Mouse (Mus musculus) adrenal gland, adult 2 months (tissue): ENCODE results near the gene Ankrd6. TPM values are rescaled to one million over a fixed set of nuclear protein-coding genes. Genes with fewer than 3 reads are reported as not detected.
"Not testable (repeated sequence)": the region's sequence is repeated elsewhere in the genome, so short reads cannot be mapped to it uniquely, and the experiment has no call there.

Source experiments
- DNase-seq: peaks from one replicate; pipeline ENCODE4 v3.0.0; 2021
- long read RNA-seq: library from polyadenylated mRNA; stranded (forward); transcript quantifications from one replicate; pipeline ENCODE4 v2.0.0, GENCODE M21; 2021
- polyA plus RNA-seq: library from polyadenylated mRNA; depleted of rRNA; stranded (reverse); fragments of >200 nt; gene quantifications from 2 replicates; pipeline ENCODE4 v1.2.3, GENCODE M21; 2012; rRNA removed
- total RNA-seq, 2 experiments: library from RNA; stranded (reverse); gene quantifications; 2 replicates each; pipeline ENCODE4 v1.2.3; 2021

Ankrd6 gene
- total RNA-seq (1 to 10 TPM; 2.2 to 4.6 TPM), polyA plus RNA-seq (0.56 and 0.75 TPM in 2 replicates)
- long read RNA-seq, partial matches to known transcripts, result 0 of 1 reads
- long read RNA-seq, other reads (novel, unspliced or antisense), result 1 of 1 reads

DNA sequence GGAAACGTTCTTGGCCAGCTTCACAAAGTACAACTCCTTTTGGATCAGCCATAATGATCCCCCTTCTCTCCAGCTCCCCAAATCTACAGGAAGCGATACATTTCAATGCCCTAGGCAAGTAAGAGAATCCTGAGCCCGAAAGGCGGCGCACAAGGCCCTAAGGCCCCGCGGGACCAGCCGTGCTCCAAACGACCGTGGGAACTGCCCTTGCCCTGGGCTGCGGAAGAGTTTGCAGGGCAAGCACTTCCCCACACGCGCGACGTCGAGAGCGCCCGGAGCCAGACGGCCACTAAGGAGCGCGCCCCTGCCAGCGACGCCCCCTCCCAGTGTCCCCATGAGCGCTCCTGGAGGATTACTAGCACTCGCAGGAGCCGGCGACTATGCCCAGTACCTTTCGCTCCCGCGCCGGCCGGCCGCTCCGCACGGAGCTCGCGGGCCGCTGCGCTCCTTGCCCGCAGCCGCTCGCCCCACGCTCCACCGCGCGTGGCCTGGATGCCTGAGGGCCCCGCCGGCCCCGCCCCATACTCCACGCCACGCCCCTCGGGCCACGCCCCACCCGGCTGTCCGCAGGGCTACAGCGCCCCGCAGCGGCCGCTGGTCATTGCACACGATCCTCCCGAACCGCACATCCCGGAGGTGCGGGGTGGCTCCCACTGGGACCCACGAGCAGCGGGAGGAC lies at the start of gene Ankrd6:
Ankrd6 (minus strand) TSS at position 486 of the 679 bp plus-strand sequence.
- DNase-seq, result peak; percentile 83

DNA sequence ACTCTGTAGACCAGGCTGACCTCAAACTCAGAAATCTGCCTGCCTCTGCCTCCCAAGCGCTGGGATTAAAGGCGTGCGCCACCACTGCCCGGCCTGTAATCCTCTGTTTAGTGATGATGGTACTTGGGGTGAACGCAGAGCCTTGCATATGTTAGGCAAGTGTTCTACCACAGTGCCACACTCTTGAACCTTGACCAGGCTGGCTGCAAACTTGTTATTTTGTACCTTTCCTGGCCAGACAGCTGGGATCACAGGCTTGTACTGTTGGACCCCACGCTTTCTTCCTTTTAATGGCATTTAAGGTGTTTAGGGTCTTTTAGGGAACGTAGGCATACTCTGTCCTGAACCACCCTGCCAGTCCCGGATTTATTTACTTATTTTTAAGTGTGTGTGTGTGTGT lies 48.4 kb upstream of the Ankrd6 start:
- DNase-seq, result no peak

DNA sequence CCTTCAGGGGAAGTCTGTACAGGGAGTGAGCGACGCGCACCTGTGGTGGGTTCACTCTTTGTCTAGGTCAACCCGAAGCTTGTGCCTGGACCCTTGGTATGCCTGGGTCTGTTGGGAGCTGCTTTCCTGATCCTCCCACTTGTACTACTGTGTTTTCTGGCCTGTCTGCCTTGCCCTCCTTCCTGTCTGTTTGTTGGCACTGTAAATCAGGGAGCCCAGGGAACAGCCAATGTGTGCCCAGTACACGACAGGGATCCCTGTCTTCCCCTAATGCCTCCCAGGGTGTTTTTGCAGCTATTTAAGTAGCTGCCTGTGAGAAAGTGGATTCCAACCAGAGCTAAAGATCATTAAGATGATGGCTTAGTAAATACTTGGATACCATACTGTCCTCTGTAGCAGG lies 46.9 kb upstream of the Ankrd6 start:
- DNase-seq, result no peak

DNA sequence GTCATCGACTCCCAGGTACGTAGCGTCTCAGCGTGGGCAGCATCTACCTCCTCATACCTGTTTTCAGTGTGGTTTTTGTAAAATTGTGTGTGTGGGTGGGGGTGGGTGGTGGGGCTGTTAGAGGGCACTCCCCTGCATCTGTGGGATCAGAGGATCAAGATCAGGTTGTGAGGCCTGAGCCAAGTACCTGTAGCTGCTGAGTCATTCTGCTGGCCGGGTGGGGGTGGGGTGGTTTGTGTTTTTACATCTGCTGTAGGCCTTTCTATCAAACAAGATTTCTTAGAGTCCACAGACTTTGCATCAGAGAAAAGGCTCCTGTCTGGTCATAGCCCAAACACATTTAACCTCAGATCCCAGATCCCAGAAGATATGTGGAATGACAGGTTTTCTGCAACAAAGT lies 45.4 kb upstream of the Ankrd6 start:
- no peak for DNase-seq

DNA sequence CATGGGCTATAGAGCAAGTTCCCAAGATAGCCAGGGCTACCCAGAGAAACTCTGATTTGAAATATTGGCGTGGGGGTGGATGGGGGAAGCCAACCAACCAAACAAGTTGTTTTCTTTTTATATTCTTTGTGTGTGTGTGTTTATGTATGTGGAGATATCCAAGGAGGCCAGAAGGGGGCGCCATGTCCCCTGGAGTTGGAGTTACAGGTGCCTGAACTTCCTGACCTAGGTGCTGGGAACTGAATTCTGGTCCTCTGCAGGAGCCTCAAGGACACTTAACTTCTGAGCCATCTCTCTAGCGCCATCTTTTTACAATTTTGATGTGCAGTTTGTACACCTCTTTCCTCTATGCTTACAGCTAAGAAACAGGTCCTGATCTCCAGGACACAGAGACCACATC lies 43.5 kb upstream of the Ankrd6 start:
- DNase-seq, result no peak

DNA sequence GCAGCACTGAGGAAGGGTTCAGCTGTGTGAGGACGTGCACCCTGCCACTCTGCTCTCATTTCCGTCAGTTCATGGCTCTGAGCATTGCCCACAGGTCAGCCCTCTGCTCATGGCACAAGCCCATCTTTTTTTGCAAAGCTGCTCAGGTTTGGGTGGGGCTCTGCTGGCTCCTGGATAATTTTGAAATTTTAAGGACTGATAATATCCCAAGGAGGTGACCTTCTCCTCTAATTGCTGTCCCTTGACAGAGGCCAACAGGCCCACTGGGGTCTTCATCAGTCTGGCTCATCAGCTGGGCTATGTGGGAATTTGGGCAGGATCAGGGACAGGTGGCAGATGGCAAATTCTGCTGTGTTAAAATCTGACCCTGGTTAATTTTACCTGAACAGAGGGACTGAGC lies 38.7 kb upstream of the Ankrd6 start:
- DNase-seq, result no peak

DNA sequence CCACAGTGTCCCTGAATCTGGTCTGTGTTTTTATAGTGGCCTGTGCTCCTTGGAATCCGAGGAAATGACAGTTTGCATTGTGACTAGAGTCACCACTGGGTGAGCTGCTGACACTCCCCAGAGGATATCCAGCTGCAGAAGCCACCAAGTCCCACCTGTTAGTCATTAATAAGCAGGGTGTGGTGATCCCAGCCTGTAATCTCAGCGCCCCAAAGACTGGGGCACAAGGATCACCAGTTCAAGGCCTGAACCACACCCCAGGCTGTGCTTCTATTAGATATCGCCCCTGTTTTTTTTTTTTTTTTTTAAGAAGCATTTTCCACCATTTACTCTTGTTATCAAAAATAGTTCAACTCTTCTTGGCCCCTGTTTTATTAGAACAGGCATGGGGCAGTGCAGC lies 36.4 kb upstream of the Ankrd6 start:
- no peak for DNase-seq

DNA sequence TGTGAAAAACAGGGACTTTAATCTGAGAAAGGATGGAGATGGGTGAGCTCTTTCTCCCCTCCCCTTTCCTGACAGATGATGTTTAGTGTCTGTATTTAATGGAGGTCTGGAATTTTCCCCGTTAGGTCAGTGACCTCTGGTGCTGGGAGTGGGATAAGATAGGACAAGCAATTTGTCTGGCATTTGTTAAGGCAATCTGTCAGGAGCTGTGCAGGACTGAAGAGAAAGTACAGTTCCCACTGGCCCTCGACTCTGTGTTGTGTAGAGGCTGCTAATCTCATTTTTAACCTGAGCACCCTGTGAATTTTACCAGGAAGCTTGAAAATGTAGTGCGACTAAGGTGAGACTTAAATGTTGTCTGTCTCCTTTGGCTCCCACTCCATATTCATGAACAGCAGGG lies 35.0 kb upstream of the Ankrd6 start:
- DNase-seq, result no peak

DNA sequence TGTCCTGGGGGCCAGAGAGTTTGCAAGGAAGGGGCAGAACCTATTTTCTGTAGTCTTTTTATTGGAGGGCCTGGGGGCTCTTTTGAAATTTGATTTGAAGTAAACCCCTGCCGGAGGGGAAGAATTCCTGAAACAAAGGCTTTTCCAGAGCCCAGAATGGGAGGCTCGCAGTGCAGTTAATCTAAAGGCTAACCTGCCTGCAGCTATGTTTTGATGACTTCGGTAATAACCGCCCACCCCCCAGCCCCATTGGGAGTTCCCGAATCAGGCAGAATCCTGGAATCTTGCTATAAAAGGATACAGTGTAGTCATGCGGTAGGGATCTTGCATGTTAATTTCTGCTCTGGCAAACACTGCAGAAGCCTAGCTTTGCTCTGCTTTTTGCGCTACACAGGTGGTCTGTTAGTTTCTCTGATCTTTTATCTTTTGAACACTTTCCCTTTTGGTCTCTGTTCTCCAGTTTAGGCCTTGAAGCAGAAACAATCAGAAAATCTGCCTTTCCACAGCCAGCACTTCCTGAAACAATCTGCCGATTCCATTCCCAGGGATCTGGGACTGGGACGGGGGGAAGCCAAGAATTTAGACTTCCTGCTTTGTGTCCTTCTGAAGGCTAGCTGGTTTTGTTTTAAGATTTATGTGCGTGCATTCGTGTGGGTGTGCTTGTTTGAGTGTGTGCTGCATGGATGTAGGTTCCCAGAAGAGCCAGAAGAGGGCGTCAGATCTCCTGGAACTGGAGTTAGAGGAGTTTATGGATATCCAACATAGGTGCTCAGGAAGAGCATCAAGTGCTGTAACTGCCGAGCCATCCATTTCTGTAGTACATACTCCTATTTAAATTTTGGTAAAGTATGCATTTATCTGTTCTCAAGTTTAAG lies 34.4 kb upstream of the Ankrd6 start:
- DNase-seq, result no peak

DNA sequence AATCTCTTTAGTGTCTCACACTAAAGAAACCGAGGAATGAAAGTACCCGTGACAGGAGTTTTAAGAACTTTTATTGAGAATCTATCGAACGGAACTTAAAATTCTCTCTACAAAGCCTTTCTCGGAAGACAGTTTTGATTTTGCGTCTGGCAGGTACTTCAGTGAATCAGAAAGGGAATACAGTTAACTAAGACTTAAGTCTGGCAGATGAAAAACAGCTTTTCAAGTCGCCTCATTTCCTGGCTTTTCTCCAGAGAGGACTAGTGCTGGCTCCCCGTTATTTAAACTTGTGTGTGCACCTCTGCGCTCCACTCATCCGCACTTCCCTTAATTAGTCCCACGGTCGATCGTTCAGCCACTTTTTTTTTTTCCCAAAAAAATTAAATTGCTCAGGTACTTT lies 33.6 kb upstream of the Ankrd6 start:
- peak; percentile 12 for DNase-seq

DNA sequence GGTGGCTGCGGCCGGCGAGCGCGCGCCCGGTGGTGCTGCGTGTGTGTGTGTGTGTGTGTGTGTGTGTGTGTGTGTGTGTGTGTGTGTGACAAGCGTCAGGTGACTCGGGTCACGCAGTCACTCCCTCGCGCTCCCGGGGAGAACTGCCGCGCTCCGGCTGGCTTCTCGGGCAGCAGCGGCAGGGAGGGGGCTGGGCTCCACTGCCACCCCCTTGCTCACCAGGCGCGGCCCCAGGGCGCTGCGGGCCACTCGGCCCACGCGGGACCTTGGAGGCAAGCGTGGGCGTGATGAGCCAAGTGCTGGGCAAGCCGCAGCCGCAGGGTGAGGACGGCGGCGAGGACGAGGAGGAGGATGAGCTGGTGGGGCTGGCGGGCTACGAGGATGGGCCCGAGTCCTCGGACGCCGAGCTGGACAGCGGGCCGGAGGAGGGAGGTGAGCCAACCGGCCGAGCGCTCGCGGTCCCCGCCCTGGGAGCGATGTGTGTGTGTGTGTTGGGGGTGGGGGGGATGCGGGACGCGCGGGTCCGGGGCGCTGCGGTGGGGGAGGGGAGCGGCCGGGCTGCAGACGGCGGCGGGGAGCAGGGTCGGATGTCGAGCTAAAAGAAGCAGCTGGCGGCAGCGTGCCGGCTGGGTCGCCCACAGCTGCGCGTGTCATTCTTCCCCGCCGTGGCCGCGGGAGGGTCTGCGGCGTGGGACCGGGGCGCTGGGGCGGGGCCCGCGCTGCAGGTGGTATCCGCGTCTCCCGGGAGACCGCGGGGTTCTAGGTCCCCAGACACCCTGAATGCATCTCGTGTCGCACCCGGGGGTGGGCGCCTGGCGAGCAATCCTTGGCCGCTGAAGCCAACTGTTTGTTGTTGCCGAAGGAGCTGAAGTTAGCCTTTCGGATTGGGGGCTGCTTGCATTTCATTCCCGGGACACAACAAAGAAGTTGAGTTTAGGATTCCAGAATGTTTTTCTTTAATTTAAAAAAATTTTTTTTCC lies 32.8 kb upstream of the Ankrd6 start:
- DNase-seq, result peak; percentile 86

DNA sequence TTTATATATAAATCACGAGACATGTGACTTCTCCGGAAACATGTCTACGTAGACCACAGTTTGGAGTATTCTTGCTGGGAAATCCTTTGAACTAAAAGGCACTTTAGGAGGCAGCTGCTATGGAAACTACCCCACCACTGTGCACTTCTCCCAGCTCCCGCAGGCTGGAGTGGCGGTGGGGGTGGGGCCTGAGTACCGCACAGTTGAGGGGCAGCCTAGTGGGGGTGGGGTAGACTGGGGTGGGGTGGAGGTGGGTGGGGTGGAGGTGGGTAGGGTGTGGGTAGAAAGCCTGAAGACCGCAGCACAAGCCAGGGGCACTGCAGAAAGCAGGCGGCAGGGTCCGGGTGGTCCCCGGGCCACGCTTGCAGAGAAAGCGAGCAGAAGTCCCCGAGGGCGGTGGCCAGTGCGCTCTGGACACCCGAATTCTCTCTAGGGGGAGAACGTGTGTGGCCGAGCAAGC lies 32.1 kb upstream of the Ankrd6 start, which contains the start of gene Rragd:
Rragd (plus strand) TSS at position 322 of the 460 bp plus-strand sequence.
- DNase-seq, result no peak

DNA sequence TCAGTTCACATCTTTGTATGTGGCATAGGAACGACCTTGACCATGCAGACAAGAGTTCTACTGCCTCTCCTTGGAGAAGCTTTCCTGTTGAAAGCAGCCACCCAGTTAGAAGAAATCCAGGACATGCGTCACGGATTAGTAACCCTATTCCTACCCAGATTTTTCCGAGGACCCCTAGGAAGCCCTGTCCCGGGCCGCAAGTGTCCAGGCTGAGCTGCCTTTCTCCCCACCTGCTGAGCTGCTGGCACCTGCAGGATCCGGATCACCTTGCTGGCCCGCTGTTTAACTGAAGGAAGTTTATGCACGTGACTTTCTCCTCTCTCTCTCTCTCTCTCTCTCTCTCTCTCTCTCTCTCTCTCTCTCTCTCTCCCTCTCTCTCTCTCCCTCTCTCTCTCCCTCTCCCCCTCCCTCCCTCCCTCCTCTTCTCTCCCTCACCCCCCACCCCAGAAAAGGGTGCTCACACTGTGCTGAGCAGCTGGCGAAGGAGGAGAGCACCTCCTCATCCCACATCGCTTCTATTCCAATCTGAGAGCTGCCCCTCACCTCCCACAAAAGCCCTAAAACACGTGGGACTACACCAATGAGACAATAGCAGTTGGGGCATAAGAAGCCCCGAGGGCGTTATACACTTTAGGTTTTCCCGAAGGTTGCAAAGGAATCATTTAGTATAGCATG lies 31.5 kb upstream of the Ankrd6 start:
- DNase-seq, result peak; percentile 9

DNA sequence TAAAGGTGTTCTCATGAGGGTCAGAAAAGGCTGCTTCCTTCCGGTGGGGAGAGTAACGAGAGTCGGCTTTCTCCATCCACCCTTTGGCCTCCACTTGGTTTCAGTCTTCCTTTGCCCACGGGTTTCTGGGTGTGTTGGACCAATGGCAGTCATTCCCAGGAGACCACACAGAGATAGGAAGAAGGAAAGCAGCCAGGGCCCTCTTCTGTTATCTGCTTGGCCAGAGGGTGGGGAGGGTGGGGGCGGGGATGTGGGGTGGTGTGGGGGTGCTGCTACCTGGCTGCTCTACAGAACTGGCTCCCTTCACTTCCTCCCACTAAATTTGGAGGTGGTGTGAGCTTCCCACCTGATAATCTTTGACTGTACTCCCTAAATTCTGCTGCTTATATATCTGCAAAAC lies 31.0 kb upstream of the Ankrd6 start:
- no peak for DNase-seq

DNA sequence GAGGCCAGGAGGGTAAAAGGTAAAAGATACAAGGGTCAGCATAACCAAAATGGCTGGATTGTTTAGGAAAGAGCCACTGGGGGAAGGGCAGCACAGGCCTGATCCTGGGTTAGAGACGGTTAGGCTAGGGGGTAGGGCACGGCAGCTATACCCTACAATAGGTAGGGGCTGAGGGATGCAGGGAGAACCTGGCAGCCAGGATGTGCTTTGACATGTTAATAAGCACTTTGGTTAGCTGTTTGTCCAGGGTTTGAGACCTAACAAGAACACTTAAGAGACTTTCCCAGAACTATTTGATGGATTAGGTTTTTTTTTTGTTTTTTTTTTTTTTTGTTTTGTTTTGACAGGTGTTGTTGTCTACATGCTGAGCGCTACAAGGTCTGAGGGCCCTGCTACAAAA lies 29.4 kb upstream of the Ankrd6 start:
- DNase-seq, result no peak

DNA sequence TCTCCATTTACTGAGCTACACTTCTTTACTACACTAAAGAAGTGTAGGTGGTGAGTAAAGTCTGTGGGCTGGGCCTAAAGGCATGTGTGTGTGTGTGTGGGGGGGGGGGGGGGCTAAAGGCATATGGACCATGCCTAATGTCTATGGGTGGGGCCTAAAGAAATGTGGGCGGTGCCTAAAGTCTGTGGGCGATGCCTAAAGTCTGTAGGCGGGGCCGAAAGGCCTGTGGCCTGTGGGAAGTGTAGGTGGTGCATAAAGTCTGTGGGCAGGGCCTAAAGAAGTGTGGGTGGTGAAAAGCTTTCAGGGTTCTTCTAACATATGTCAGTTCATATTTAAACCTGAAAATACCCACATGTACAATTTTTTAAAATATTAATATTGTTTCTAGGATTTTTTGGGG lies 26.7 kb upstream of the Ankrd6 start:
- no peak for DNase-seq

DNA sequence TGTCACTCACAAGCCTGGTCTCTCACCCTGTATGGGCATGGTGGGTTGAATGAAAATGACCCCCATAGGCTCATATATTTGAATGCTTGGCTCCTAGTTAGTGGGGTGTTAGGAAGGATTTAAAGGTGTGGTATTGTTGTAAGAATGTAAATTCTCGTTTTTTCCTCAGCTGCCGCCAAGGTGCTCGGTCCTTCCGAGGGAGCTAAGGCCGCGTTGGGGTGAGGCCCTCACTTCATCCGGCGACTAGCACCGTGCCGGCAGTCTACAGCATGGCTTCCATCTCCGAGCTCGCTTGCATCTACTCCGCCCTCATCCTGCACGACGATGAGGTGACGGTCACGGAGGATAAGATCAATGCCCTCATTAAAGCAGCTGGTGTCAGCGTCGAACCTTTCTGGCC lies 14.0 kb upstream of the Ankrd6 start:
- not testable (repeated sequence) for DNase-seq

DNA sequence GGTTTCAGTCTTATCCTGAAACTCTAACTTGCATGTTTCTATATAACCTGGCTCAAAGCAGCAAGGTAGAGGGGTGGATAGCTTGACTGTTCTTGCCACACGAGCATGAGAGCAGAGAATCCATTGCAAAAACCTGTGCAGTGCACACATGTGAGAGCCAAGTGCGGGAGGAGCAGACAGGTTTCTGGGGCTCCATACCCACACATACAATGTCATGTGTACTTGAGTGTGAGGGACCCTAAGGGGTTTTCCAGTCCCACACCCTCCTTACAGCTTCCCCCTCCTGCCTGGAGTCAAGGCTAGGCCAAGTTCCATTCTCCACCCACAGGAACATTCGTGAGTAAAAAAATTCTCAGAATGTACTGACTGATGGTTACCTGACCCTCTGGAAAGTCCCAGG lies 10.8 kb upstream of the Ankrd6 start:
- DNase-seq, result no peak

DNA sequence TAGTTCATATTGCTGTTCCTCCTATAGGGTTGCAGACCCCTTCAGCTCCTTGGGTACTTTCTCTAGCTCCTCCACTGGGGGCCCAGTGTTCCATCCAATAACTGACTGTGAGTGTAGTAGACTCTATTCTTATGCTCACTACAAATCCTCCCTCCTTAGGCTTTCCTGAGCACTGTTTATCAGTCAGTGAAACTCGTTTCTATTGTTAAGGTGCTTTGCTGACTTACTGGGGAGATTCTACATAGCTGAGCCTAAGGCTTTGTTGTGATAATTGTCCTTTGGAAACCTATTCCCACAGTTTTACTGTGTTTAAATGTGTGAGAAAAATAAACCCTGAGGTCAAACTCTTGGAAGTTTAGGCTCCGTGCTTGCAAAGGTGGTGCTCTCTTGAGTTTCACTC lies 5.8 kb upstream of the Ankrd6 start:
- DNase-seq, result no peak

DNA sequence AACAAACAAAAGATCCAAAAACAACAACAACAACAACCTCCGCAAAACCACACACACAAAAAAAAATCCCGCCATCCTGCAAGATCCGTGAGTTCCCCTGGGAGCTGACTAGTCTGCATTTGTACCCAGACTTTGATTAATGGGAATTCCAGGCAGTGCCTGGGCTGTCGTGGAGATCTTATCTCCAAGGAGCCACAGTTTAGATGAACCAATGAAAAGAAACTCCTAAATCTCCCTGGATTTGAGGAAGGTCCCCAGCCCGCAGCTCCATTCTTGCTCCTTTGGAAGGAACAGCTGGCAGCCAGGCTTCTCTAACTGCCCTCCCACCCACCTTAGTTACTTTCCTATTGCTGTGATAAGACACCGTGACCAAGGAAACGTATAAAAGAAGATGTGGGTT lies 2.0 kb upstream of the Ankrd6 start:
- DNase-seq, result no peak
